Mouse (Mus musculus) testis, postnatal 10 days (tissue): ENCODE measurements around the gene Gm36079.
"Not testable (repeated sequence)": the region's sequence is repeated elsewhere in the genome, so short reads cannot be mapped to it uniquely, and the experiment has no call there.

Source experiments
- DNase-seq: peaks from one replicate; pipeline ENCODE4 v3.0.0; 2021; ENCODE audit warnings: low spot score

Gm36079 gene

GRCm38 (mm10) chr13:120015348-120016007, 11.3 kb downstream of the Gm36079 start:
- not testable (repeated sequence) for DNase-seq

DNA sequence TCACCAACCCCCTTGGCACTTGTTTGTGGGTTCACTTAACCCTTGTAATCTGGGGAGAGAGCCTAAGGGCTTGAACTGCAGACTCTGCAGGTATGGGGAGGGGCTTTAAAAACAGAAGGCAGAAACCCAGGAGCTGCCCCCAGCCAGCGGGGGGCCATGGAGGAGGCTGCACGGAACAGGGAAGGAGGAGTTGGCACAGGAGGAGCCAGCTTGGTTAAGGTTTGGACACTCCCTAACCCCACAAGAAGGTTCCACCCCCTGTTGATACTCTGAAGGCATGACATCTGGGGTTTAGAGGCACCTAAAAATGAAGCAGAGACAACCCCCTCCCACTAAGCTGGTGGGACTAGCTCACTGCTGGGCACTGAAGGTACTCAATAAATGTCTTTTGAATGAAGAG, 12.8 kb downstream of the Gm36079 start:
- not testable (repeated sequence) for DNase-seq

GRCm38 (mm10) chr13:120013544-120013943, 13.3 kb downstream of the Gm36079 start:
- not testable (repeated sequence) for DNase-seq

DNA sequence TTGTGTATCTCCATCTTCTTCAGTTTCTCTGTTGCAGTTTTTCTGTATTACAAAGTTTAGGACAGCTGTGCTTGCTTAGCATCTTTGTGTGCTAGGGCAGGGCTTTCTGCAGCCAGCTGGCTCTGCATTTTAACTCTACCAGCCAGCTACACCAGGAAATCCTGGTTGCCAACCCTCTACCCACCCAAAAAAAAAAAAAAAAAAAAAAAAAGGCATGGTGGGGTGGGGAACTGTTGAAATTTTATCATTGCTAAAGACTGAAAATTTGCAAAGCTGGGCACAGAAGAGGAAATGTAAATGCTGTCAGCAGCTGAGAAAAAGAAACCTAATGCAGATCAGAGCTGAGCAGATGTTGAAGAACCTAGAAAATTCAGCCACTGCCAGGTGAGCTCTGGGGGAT, 16.7 kb downstream of the Gm36079 start:
- DNase-seq = not testable (repeated sequence)

- not testable (repeated sequence) for DNase-seq
These were observed 27.6 kb downstream of the Gm36079 start for GRCm38 (mm10) chr13:119999215-119999614.

DNA sequence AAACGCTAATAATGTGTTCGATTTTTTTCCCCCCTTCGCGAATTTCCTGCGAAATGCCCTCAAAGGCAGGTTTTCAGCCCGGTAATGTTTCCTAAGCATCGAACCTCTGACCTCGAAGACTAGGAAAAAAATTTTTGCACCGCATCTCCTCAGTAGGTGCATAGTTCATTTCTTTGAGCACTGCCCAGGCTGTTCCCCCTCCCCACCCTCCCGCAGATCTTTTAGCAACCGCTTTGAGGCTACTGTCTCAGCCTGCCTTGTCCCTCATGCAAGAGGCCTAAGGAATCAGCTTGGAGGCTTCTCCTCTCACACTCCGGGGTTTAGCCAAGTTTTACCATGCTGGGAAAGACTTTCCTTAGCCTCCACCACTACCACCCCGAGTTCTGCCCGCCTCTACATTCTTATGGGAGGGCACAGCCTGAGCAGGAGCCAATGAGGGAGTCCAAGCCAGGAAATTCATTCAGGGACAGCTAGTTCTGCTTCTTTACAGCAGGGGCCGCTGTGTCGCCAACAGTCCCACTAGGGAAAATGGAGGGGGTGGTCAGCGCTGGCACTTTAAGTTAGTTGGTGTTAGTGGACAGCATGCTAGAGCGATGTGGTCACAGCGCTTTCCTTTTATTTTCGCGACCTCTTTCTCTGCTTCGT, 28.2 kb downstream of the Gm36079 start:
- not testable (repeated sequence) for DNase-seq

DNA sequence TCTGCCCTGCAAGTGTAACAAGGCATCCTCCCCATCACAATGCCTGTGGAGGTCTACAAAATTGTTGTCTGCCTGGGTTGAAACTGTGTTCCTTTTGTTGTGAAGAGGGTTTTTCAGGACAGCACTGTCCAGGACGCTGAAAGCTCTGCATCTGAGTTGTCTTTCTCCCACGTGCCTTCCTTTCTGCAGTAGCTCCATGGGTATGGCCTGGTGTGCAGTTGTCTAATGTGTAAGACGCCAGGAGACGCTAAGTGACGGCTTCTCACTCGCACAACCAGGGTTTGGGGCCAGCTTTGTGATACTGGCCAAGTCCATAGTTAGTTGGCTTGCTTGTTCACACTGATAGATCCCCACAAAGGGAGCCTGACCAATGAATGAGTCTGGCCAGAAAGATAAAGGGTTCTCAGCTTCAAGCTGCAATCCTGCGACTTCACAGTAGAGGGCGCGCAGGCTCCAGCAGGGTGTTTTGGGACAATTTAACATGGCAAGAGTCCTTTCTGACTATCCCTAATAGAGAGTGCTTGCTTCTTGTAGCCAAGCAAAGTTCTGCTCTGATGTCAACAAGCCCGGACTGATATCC, 34.8 kb downstream of the Gm36079 start:
- not testable (repeated sequence) for DNase-seq

- DNase-seq = not testable (repeated sequence)
These were observed 35.5 kb downstream of the Gm36079 start for GRCm38 (mm10) chr13:119991264-119991663.
